Mouse (Mus musculus) stomach, embryonic 16.5 days (tissue): ENCODE measurements around the gene Nipa1. TPM values are rescaled to one million over a fixed set of nuclear protein-coding genes. Genes with fewer than 3 reads are reported as not detected.
A peak's percentile ranks its signal among the peaks of the same experiment; 100 is the strongest.

Source experiments
- ATAC-seq: fragments of 200-750 bp; cut with Nextera tagmentation; 2 replicates; pipeline ENCODE4 v1.8.0; 2017; ENCODE audit warnings: moderate number of reproducible peaks, moderate TSS enrichment; ENCODE audit not compliant: insufficient read depth, low FRiP score
- H3K27ac ChIP-seq: fragments of 300-500 bp; sonication (generic); 2 replicates; pipeline ENCODE4 v1.5.1; 2014; ENCODE audit warnings: low read length
- H3K27me3 ChIP-seq: fragments of 300-500 bp; sonication (generic); 2 replicates; pipeline ENCODE4 v1.6.1; 2014; ENCODE audit warnings: low read length, control low read depth, mixed read lengths; ENCODE audit not compliant: control insufficient read depth, insufficient read depth
- H3K36me3 ChIP-seq: fragments of 300-500 bp; sonication (generic); 2 replicates; pipeline ENCODE4 v1.6.1; 2014; ENCODE audit warnings: low read length; ENCODE audit not compliant: control insufficient read depth, insufficient read depth
- H3K4me1 ChIP-seq: fragments of 300-500 bp; sonication (generic); 2 replicates; pipeline ENCODE4 v1.6.1; 2014; ENCODE audit warnings: low read length, control low read depth, mixed read lengths; ENCODE audit not compliant: control insufficient read depth, insufficient read depth
- H3K4me2 ChIP-seq: fragments of 300-500 bp; sonication (generic); 2 replicates; pipeline ENCODE4 v1.6.1; 2014; ENCODE audit warnings: low read depth, low read length, mixed read lengths
- H3K4me3 ChIP-seq: fragments of 300-500 bp; sonication (generic); replicated peaks from 2 replicates; pipeline ENCODE4 v1.5.1; 2014; ENCODE audit warnings: mild to moderate bottlenecking, low read length
- H3K9ac ChIP-seq: fragments of 300-500 bp; sonication (generic); 2 replicates; pipeline ENCODE4 v1.6.1; 2014; ENCODE audit warnings: low read length
- H3K9me3 ChIP-seq: fragments of 300-500 bp; sonication (generic); replicated peaks from 2 replicates; pipeline ENCODE4 v1.6.1; 2016; ENCODE audit warnings: low read length, control low read depth; ENCODE audit not compliant: control insufficient read depth
- WGBS: fragments of 180-500 bp; shearing (Covaris S2); extraction: QIAGEN DNeasy Blood & Tissue Kit; methylation state at CpG from one replicate; pipeline ENCODE4 v1.1.7; 2014; 5-methylcytosine and 5-hydroxymethylcytosine counted together
- polyA plus RNA-seq: library from polyadenylated mRNA; unstranded; fragments of >200 nt; fragmentation: Nextera tagmentation; extraction: Ambion mirVana; gene quantifications from 2 replicates; pipeline ENCODE4 v1.2.1, GENCODE M21; 2015

Nipa1 gene
- polyA plus RNA-seq, 1 experiment from 2014 or later: 6.0 TPM

GRCm38 (mm10) chr7:56044267-56044629 lies 24.5 kb upstream of the Nipa1 start:
- H3K4me3 ChIP-seq: no peak overlapping the region
- H3K9ac ChIP-seq: no peak overlapping the region
- H3K27me3 ChIP-seq: no peaks in the 10 kb centered on the region
- WGBS: 88% methylated on average over 3 of the region's 3 CpGs
- no peak for ATAC-seq
- H3K36me3 ChIP-seq: no peaks in the 10 kb centered on the region
- H3K9me3 ChIP-seq: no peaks in the 10 kb centered on the region
- H3K4me1 ChIP-seq: no peaks in the 10 kb centered on the region
- no peak overlapping the region for H3K4me2 ChIP-seq
- no peak overlapping the region for H3K27ac ChIP-seq

GRCm38 (mm10) chr7:56043577-56044266 lies 24.0 kb upstream of the Nipa1 start:
- Histone ChIP-seq H3K4me1 (no peaks in the 10 kb centered on the region), H3K27ac (no peak overlapping the region), H3K4me3 (no peak overlapping the region), H3K4me2 (no peak overlapping the region), H3K9ac (no peak overlapping the region), H3K36me3 (no peaks in the 10 kb centered on the region), H3K27me3 (no peaks in the 10 kb centered on the region), H3K9me3 (no peaks in the 10 kb centered on the region)
- WGBS: 61% methylated on average over 4 of the region's 4 CpGs
- ATAC-seq: no peak

GRCm38 (mm10) chr7:56042353-56042752 lies 22.6 kb upstream of the Nipa1 start:
- ATAC-seq: no peak

GRCm38 (mm10) chr7:56023586-56023985 lies 3.8 kb upstream of the Nipa1 start:
- Histone ChIP-seq H3K27me3 (no peaks in the 10 kb centered on the region), H3K4me3 (no peak overlapping the region), H3K9ac (no peak overlapping the region), H3K36me3 (no peaks in the 10 kb centered on the region), H3K4me1 (peaks cover 5% of the 10 kb centered on the region; the same call in 1 of the 2 replicates), H3K27ac (no peak overlapping the region), H3K4me2 (no peak overlapping the region), H3K9me3 (no peaks in the 10 kb centered on the region)
- no peak for ATAC-seq
- 82% methylated on average over 3 of the region's 3 CpGs for WGBS

More at GRCm38 (mm10) chr7:56042353-56042752, 22.6 kb upstream of the Nipa1 start:
- Histone ChIP-seq H3K9me3 (no peaks in the 10 kb centered on the region), H3K27me3 (no peaks in the 10 kb centered on the region), H3K4me1 (no peaks in the 10 kb centered on the region), H3K27ac (no peak overlapping the region), H3K9ac (no peak overlapping the region), H3K4me2 (no peak overlapping the region), H3K36me3 (no peaks in the 10 kb centered on the region), H3K4me3 (no peak overlapping the region)
- 17% methylated on average over 5 of the region's 5 CpGs for WGBS

GRCm38 (mm10) chr7:56018972-56019929 lies 503 bp downstream of the Nipa1 start:
- H3K4me3 ChIP-seq: peak overlapping the region; percentile 71
- ATAC-seq: peak; percentile 90
- H3K4me1 ChIP-seq: peaks cover 8% of the 10 kb centered on the region; the same call in 1 of the 2 replicates
- no peaks in the 10 kb centered on the region for H3K9me3 ChIP-seq
- WGBS: 1% methylated on average over 69 of the region's 71 CpGs
- peak overlapping the region; percentile 84 for H3K4me2 ChIP-seq
- no peaks in the 10 kb centered on the region for H3K36me3 ChIP-seq
- peak overlapping the region; percentile 32; the same call in 1 of the 2 replicates for H3K27ac ChIP-seq
- H3K27me3 ChIP-seq: no peaks in the 10 kb centered on the region
- peak overlapping the region; percentile 86 for H3K9ac ChIP-seq

GRCm38 (mm10) chr7:56018446-56018971 lies 1.2 kb downstream of the Nipa1 start:
- ATAC-seq: no peak

GRCm38 (mm10) chr7:56017761-56018160 lies 2.0 kb downstream of the Nipa1 start:
- no peak overlapping the region for H3K4me3 ChIP-seq
- H3K9ac ChIP-seq: no peak overlapping the region
- H3K4me1 ChIP-seq: peaks cover 8% of the 10 kb centered on the region; the same call in 1 of the 2 replicates
- ATAC-seq: no peak
- no peak overlapping the region for H3K4me2 ChIP-seq
- no peaks in the 10 kb centered on the region for H3K36me3 ChIP-seq
- H3K27me3 ChIP-seq: no peaks in the 10 kb centered on the region
- WGBS: 45% methylated on average over 3 of the region's 3 CpGs
- no peak overlapping the region for H3K27ac ChIP-seq
- no peaks in the 10 kb centered on the region for H3K9me3 ChIP-seq

More at GRCm38 (mm10) chr7:56018446-56018971, 1.2 kb downstream of the Nipa1 start:
- 33% methylated on average over 7 of the region's 7 CpGs for WGBS
- H3K4me3 ChIP-seq: peak overlapping the region; percentile 71
- H3K27ac ChIP-seq: no peak overlapping the region; the same call in 1 of the 2 replicates
- H3K9ac ChIP-seq: peak overlapping the region; percentile 86
- no peaks in the 10 kb centered on the region for H3K27me3 ChIP-seq
- H3K9me3 ChIP-seq: no peaks in the 10 kb centered on the region
- H3K4me1 ChIP-seq: peaks cover 8% of the 10 kb centered on the region; the same call in 1 of the 2 replicates
- H3K4me2 ChIP-seq: peak overlapping the region; percentile 84
- H3K36me3 ChIP-seq: no peaks in the 10 kb centered on the region

- H3K4me3 ChIP-seq: no peak overlapping the region
- no peak overlapping the region for H3K9ac ChIP-seq
- no peak overlapping the region for H3K27ac ChIP-seq
- no peaks in the 10 kb centered on the region for H3K36me3 ChIP-seq
- H3K9me3 ChIP-seq: no peaks in the 10 kb centered on the region
- 90% methylated on average over 7 of the region's 7 CpGs for WGBS
- no peaks in the 10 kb centered on the region for H3K27me3 ChIP-seq
- peaks cover 8% of the 10 kb centered on the region; the same call in 1 of the 2 replicates for H3K4me1 ChIP-seq
- no peak for ATAC-seq
- H3K4me2 ChIP-seq: no peak overlapping the region
Measured at GRCm38 (mm10) chr7:56015837-56016236, 3.9 kb downstream of the Nipa1 start.
